Mouse (Mus musculus) limb, embryonic 14.5 days (tissue): ENCODE data around the gene Lrrc75a. TPM values are rescaled to one million over a fixed set of nuclear protein-coding genes. Genes with fewer than 3 reads are reported as not detected.

Experiments
- ATAC-seq: fragments of 200-750 bp; cut with Nextera tagmentation; 2 replicates; pipeline ENCODE4 v1.8.0; 2017; ENCODE audit warnings: low read depth, moderate number of reproducible peaks, moderate TSS enrichment; ENCODE audit not compliant: low FRiP score
- DNase-seq: peaks from one replicate; pipeline ENCODE4 v3.0.0-alpha.2; 2015; ENCODE audit warnings: low spot score
- H3K27ac ChIP-seq: fragments of 300-500 bp; sonication (generic); replicated peaks from 2 replicates; pipeline ENCODE4 v1.5.1; 2014; ENCODE audit warnings: low read depth, mild to moderate bottlenecking, low read length, moderate library complexity, mixed read lengths
- H3K27me3 ChIP-seq: fragments of 300-500 bp; sonication (generic); 2 replicates; pipeline ENCODE4 v1.6.1; 2014; ENCODE audit warnings: low read length, mixed read lengths; ENCODE audit not compliant: control insufficient read depth, insufficient read depth
- H3K36me3 ChIP-seq: fragments of 300-500 bp; sonication (generic); 2 replicates; pipeline ENCODE4 v1.6.1; 2014; ENCODE audit warnings: mild to moderate bottlenecking, low read length, moderate library complexity, mixed read lengths; ENCODE audit not compliant: control insufficient read depth, insufficient read depth
- H3K4me1 ChIP-seq: fragments of 300-500 bp; sonication (generic); 2 replicates; pipeline ENCODE4 v1.6.1; 2014; ENCODE audit warnings: antibody characterized with exemption, low read length, mixed read lengths; ENCODE audit not compliant: control insufficient read depth, insufficient read depth
- H3K4me2 ChIP-seq: fragments of 300-500 bp; sonication (generic); replicated peaks from 2 replicates; pipeline ENCODE4 v1.6.1; 2014; ENCODE audit warnings: low read depth, mild to moderate bottlenecking, low read length, moderate library complexity; ENCODE audit not compliant: severe bottlenecking
- H3K4me3 ChIP-seq: fragments of 300-500 bp; sonication (generic); replicated peaks from 2 replicates; pipeline ENCODE4 v1.5.1; 2014; ENCODE audit warnings: low read length
- H3K9ac ChIP-seq: fragments of 300-500 bp; sonication (generic); 2 replicates; pipeline ENCODE4 v1.6.1; 2014; ENCODE audit warnings: mild to moderate bottlenecking, low read depth, low read length, moderate library complexity; ENCODE audit not compliant: severe bottlenecking
- H3K9me3 ChIP-seq: fragments of 300-500 bp; sonication (generic); 2 replicates; pipeline ENCODE4 v1.6.1; 2016; ENCODE audit warnings: low read length; ENCODE audit not compliant: control insufficient read depth
- POLR2A ChIP-seq: fragments of 200-500 bp; IDR thresholded peaks from 2 replicates; pipeline ENCODE4 v1.8.0; 2012; ENCODE audit warnings: inconsistent platforms, mild to moderate bottlenecking, moderate library complexity, borderline replicate concordance; ENCODE audit not compliant: insufficient read depth, insufficient read length; ENCODE audit errors: extremely low read depth
- WGBS: fragments of 180-500 bp; shearing (Covaris S2); extraction: QIAGEN DNeasy Blood & Tissue Kit; methylation state at CpG from one replicate; pipeline ENCODE4 v1.1.7; 2014; 5-methylcytosine and 5-hydroxymethylcytosine counted together
- polyA plus RNA-seq, 2 experiments: library from polyadenylated mRNA; depleted of rRNA in 1 of 2; stranded (reverse) in 1 of 2; unstranded in 1 of 2; fragments of >200 nt; fragmentation: Nextera tagmentation in 1 of 2; extraction: Ambion mirVana in 1 of 2; gene quantifications; 2 replicates each; pipeline versions ENCODE4 v1.2.1 to v1.2.3; 2012 to 2014

Lrrc75a gene
- polyA plus RNA-seq, 2 experiments, result 13.7 to 19.2 TPM

DNA sequence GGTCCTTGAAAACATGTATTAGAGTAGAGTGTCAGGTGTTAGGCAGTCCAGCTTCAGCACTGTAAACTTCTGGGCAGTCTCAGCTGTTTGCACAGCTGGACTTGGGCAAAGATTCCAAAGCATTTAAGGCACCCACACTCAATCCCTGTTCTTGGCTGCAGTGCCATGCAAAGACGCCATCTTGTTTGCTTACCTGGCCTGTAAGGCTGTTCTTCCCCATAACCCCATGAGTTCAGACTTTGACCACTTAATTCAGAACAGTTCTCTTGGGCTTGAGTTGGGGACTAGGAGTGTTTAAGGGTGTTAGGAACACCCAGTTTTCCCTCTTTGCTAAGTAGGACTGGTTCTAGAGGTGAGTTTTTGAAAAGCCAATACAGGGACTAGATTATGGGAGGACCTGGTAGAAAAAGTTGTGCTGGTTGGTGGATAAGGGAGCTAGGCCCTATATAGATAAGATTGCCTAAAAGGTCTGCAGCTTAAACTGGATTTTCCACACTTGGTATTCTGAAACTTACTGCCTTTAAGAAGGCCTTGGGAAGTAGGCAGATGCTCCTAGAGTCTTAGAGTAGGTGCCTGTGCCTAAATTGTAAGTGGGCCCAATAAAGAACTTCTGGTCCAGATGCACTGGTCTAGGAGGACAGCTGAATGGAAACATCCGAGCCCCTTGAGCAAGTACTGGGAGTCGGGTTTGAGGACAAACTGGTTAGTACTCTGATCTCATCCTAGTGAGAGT is 43.3 kb downstream of the Lrrc75a start:
- peak overlapping the region; percentile 74 for H3K4me3 ChIP-seq
- no peak for ATAC-seq
- peak overlapping the region; percentile 58 for H3K4me2 ChIP-seq
- no peaks in the 10 kb centered on the region for H3K9me3 ChIP-seq
- peak overlapping the region; percentile 38; the same call in 1 of the 2 replicates for H3K27ac ChIP-seq
- no peak for DNase-seq
- 30% methylated on average over 3 of the region's 3 CpGs for WGBS
- TF ChIP-seq POLR2A, result no peak
- H3K4me1 ChIP-seq, result peaks cover 19% of the 10 kb centered on the region
- H3K9ac ChIP-seq, result peak overlapping the region; percentile 25; the same call in 1 of the 2 replicates
- peaks cover 64% of the 10 kb centered on the region for H3K36me3 ChIP-seq
- no peaks in the 10 kb centered on the region for H3K27me3 ChIP-seq

DNA sequence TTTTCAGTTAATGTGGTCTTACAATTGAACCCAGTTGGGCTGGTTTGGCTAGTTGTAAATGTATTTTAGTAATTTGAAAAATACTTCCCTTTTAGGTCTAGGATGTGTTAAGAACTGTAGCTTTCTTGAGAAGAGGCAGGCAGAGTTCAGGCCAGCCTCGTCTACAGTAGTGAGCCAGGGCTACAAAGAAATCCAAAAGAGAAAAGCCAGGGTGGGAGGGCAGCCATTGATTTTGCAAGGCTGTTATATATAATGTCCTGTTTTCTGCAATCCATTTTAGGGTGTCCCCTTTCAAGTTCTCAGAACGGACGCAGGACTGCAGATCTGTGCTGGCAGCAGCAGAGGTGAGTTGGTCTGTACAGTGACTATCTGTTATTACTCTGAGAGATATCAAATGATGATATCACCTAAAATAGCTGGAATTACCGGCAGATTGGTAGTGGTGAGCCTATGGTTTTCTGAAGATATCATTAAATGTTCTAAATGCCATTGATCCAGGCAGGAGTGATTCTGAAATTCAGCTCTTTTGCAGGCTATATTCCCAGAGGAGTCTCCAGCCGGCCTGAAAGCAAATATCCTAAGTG is 44.1 kb downstream of the Lrrc75a start:
- Histone ChIP-seq H3K27ac (peak overlapping the region; percentile 38; the same call in 1 of the 2 replicates), H3K9me3 (no peaks in the 10 kb centered on the region), H3K4me3 (peak overlapping the region; percentile 74), H3K4me2 (peak overlapping the region; percentile 58), H3K9ac (peak overlapping the region; percentile 96), H3K27me3 (no peaks in the 10 kb centered on the region), H3K4me1 (peaks cover 19% of the 10 kb centered on the region), H3K36me3 (peaks cover 57% of the 10 kb centered on the region)
- TF ChIP-seq POLR2A, result no peak
- DNase-seq (no peak), ATAC-seq (no peak)
- WGBS, result 11% methylated on average over 5 of the region's 5 CpGs

DNA sequence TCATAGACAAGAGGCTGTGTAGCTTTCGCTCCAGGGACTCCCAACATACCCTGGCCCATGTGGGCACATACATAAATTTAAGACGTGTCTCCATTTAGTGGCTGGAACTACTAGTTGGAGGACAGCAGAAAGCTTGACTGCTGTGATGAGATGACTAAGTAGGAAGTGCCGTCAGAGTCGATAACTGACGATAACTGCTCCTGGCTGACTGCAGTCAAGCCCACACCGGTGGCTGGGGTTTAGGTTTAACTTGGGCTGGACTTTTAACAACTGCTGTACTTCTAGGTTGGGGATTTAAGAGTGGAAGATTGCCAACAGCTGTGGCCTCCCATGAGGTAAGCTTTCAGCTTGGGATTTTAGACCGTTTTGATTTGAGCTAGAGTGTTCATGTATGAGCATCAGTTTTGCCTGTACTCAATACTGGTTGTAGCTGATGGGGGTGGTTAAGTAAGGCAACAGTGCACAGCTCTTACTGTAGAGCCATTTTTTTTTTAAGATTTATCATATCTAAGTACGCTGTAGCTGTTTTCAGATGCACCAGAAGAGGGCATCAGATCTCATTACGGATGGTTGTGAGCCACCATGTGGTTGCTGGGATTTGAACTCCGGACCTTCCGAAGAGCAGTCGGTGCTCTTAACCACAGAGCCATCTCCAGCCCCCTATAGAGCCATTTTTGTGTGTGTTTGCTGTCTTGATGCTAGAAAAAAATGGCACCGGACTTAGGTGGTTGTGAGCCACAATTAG is 44.8 kb downstream of the Lrrc75a start:
- peak overlapping the region; percentile 74 for H3K4me3 ChIP-seq
- no peaks in the 10 kb centered on the region for H3K9me3 ChIP-seq
- H3K4me2 ChIP-seq, result peak overlapping the region; percentile 58
- H3K27ac ChIP-seq, result peak overlapping the region; percentile 89
- H3K9ac ChIP-seq, result peak overlapping the region; percentile 96
- DNase-seq (peak; percentile 63), ATAC-seq (no peak)
- no peak for TF ChIP-seq POLR2A
- no peaks in the 10 kb centered on the region for H3K27me3 ChIP-seq
- WGBS, result under 1% methylated on average over 13 of the region's 13 CpGs
- H3K36me3 ChIP-seq, result peaks cover 52% of the 10 kb centered on the region
- H3K4me1 ChIP-seq, result peaks cover 19% of the 10 kb centered on the region

- H3K36me3 ChIP-seq, result peaks cover 46% of the 10 kb centered on the region
- under 1% methylated on average over 58 of the region's 58 CpGs for WGBS
- peak overlapping the region; percentile 96 for H3K9ac ChIP-seq
- H3K27ac ChIP-seq, result peak overlapping the region; percentile 89
- peak; percentile 98 for DNase-seq
- no peaks in the 10 kb centered on the region for H3K9me3 ChIP-seq
- TF ChIP-seq POLR2A, result peak; percentile 99
- ATAC-seq, result peak; percentile 93
- peak overlapping the region; percentile 74 for H3K4me3 ChIP-seq
- H3K4me2 ChIP-seq, result peak overlapping the region; percentile 59
- H3K27me3 ChIP-seq, result no peaks in the 10 kb centered on the region
- peaks cover 19% of the 10 kb centered on the region for H3K4me1 ChIP-seq
Observed at GRCm38 (mm10) chr11:62602619-62603311, 45.6 kb downstream of the Lrrc75a start.
